Mouse (Mus musculus) embryo, embryonic 11 days (tissue): Measurements from ENCODE around the gene Acadm.

Experiments
- DNase-seq: peaks from one replicate; pipeline ENCODE4 v3.0.0-alpha.2; 2015

Acadm gene

DNA sequence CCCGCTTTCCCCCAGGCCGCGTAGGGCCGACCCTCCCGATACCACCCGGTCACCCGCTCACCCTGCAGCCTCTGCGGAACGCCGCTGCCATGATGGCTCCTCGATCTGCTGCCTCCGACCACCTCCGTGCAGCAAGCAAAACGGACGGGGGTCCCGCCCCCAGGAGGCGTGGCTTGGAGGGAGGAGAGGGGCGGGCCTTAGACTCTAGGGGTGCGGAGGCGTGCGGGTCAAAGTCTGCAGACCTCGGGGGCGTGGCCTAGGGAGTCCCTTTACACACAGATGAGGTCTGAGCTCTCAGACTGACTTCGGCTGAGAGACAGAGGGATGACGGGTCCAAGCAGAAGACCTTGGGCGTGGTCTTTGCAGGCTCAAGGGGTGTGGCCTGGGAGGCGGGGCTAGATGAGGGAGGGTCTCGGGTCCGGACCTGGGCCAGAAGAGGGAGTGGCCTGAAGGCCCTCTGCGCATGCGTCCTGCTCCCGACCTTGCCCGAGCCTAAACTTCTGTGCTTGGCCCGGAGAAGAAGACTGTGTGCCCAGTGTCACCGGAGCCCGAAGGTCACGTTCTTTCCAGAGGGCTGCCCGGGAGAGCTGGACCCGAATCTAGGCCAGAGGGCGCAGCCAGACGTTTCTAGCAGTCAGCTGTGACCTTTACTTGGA, at the start of gene Acadm:
Gene Acadm (minus strand): TSS at position 298 of the 656 bp plus-strand sequence.
- DNase-seq: peak; percentile 100

DNA sequence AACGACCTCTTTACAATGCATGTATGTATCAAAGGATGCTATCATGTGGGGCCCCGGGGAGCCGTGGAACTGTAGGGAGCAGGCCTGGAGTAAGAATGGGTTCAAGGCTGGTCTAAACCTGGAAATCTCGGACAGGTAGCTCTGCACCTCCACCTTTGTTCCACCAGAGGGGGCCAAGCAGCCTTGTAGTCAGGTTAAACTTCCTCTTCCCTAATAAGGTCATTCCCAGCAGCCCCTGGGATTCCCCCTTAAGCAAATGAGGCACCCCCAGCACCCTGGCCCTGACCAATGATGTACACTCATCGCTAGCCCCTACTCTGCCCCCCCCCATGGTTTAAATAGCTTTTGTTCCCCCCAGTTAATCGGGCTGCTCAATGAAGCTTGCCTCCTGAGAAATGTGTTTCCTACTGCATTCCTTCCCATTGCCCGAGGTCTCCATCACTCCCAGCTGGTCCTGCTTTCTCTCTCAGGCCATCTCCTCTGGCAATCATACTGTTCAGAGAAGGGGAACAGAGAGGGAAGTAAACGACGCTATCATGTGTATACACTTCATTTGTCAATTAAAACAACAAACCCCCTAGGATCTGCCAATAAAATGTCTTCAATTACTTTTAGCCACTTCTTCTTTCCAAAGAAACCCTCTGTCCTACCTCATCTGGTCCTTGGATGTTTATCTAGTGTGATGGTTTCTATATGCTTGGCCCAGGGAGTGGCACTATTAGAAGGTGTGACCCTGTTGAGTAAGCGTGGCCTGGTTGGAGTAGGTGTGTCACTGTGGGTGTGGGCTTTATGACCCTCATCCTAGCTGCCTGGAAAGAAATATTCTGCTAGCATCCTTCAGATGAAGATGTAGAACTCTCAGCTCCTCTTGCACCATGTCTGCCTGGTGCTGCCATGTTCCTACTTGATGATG, 40.3 kb upstream of the Acadm start:
- peak; percentile 65 for DNase-seq

DNA sequence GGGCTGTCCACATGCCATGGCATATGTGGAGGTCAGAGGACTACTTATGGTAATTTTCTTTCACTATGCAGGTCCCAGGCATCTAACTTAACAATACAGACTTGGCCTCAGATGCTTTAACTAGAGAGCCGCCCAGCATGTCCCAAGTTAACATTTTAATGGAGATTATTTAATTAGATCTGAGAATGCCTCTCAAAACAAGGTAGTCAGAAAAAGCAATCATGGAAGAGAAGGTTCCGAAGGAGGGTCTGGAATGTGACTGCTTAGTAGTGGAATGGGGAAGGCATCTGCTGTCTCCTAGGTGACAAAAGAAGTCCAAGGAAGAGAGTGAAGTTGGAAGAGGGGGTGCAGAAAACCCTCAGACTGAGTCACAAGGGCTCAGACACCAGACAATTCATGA, 36.2 kb upstream of the Acadm start:
- DNase-seq: no peak

DNA sequence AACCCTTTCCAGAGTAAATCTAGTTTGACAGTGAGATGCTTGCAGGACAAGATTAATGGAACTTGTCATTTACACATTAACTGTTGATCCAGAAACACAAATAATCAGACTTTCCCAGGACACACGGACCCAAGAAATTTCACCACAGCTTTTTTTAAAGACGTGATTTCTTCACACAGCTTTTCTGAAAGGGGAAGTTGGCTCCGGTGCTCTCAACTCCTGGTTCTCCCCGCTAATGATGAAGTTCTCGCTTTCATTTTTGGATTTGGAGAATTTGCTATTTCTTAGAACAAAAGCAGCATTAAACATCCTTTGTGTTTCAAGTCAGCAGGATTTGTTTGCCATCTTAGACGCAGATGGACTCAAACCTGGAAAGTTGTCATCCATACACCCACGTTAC, 31.4 kb upstream of the Acadm start:
- no peak for DNase-seq

DNA sequence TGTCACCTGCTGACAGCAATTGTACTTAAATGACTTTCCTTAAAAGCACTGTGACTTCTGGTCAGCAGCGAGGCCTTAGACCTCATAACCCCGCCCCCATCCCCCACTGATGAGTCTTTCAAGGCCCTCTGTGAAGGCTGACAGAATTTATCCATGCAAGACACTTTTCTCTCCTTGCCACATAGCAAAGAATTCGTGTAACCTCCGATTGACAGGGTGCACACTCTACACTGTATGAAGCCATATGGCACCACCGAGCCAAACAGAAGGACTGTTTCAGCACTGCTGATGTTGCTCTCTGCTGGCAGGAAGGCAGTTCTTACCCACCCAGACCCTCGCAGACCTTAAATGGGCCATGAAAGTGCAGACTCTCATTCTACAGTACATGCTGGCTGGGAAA, 30.6 kb upstream of the Acadm start:
- peak; percentile 55 for DNase-seq

DNA sequence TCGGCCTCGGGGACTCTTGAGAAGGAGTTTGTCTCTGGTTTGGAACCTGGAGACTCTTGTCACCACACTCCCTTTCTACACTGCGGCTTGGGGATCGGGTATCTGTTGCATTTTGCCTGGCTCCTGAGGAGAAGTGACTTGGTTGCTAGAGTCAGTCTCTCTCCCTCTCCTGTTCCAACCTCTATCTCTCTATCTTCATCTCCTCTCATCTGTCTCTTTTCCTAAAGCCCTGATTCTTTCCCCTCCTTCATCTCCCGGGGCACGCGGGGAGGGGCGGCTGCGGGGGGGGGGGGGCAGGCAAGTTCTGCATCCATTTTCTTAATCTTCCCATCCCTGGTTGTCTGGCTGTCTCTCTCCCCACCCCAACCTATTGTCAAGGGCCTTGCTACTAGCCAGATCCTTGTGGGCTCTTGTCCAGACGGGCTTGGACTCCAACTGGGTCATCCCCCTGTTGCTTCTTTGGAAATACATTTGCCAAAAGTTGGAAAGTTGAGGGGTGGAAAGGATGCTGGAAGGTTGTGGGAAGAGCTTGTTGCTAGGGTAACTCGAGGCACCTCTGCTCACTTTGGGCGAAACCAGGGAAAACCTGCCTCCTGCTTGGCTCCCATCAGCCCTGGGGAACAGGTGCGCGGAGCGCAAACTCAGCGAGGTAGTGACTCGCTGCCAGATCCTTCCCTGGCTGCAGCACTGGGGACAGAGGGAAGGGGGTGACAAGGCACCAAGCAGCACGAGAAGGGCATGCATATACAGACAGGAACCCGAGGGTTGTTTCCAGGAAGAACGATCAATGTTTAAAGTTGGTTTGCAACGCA, 29.7 kb upstream of the Acadm start:
- no peak for DNase-seq

DNA sequence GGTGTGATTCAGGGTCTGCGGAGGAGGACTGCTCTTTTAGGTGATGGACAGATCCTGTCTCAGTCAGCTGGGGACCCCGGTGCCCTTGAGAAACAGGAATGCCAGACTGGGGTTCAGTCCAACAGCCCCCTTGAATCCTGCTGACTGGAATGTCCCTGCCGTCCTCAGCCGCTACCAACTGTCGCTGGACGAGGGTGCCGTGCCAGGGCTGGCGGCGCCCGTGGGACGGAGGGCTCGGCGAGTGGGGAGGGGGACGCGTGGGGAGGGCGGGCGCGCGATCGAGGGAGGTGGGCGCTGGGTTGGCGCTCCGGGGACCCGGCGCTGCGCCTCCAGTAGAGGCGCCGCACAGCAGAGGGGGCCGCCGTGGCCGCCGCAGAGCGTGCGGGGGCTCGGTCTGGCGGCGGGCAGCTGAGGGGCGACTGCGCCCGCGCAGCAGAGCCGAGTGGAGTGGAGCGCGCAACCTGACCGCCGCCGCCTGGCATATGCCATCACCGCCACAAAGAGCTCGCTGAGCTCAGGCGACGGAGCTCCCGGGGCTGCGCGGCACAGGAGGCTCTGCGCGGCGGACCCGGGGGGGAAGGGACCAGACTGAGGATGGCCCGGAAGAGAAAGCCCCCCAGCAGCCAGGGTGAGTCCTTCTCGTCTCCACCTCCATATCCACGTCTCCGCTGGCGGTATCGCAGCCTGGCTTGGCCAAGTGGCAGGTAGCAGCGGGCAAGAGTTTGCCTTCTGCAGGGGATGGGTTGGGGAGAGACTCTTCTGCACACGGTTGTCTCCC, 28.9 kb upstream of the Acadm start, which contains the start of gene Slc44a5:
Gene Slc44a5 (plus strand): TSS at position 266 of the 778 bp plus-strand sequence.
- peak; percentile 67 for DNase-seq

DNA sequence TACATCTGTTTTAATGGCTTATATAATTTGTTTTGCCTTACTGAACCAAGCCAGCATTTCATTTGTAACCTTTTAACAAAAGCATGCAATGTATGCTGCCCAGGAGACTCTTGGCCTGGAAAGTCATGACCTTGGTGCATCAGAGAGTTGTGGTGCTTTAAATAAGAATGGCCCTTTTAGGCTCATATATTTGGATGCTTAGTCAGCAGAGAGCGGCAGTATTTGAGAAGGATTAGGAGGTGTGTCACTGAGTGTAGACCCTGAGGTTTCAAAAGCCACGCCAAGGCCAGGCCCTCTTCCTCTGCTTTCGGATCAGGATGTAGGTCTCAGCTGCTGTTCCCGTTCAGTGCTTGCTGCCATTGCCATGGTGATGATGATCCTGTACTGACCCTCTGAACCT, 25.0 kb upstream of the Acadm start:
- no peak for DNase-seq

DNA sequence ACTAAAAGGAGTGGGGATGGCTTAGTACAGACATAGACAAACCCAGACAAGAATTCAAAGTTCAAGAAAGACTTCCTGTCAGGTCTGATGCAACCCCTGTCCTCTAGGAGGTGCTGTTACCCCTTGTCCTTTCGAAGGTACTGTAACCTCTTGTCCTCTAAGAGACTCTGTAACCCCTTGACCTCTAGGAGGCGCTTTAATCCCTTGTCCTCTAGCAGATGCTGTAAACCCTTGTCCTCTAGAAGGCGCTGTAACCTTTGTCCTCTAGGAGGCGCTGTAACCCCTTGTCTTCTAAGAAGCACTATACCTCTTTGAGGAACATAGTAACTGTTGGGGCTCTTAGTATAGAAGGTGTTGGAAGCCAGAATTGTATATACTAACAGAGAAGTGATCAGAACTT, 24.1 kb upstream of the Acadm start:
- peak; percentile 76 for DNase-seq

DNA sequence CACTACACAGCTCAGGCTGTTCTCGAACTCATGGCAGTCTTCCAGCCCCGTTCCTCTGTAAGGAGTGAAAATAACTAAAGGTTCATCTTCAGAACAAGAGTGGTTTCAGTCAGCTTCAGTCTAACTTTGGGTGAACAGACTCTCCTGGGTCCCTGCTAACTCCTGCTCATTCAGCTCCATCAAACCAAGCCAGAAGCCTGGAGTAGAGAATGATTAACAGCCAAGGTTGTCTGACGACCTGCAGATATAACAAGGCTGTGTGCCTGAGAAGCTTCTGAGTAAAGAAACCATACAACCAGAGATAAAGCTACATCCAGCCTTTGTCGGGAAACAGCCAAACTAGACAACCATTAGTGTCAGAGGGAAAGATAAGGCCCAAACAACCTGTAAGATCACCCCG, 23.0 kb upstream of the Acadm start:
- no peak for DNase-seq

DNA sequence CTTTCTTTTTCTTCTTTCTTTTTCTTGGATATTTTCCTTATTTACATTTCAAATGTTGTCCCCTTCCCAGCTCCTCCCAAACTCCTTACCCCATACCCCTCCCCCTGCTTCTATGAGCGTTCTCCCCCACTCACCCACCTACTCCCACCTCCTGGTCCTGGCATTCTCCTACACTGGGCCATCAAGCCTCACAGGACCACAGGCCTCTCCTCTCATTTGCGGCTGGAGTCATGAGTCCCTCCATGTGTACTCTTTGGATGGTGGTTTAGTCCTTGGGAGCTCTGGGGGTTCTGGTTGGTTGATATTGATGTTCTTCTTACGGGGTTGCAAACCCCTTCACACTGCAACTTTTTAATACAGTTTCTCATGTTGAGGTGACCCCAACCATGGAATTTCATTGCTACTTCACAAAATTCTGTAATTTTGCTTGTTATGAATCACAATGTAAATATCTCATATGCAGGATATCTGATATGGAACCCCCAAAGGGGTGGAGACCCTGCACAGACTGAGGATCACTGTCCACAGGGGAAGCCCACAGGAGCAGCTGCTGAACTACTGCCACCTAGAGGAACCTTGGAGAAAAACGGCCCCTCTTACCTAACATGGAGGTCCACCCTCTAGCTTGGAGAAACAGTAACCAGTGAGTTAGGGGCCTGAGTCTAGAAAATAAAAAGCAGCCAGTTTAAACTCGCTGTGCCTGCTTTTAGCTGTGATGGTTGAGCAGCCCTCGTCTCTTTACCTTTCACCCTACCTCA, 17.4 kb upstream of the Acadm start:
- peak; percentile 65 for DNase-seq

DNA sequence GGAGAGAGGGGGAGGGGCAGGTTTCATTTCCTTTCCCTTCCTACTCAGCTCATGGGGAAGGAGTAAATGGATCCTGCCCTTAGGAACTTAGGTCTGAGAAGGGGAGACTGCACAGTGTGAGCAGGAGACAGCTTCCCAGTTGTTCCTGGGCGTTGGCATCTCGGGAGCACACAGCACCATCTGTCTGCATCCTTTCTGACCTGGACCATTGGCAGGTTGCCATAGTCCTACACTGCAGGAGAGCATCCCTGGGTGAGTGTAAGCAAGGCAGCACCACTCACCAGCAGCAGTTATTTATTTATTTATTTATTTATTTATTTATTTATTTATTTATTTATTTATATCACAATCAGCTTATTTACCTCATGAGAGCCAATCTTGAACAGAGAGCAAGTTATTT, 16.5 kb upstream of the Acadm start:
- DNase-seq: no peak

DNA sequence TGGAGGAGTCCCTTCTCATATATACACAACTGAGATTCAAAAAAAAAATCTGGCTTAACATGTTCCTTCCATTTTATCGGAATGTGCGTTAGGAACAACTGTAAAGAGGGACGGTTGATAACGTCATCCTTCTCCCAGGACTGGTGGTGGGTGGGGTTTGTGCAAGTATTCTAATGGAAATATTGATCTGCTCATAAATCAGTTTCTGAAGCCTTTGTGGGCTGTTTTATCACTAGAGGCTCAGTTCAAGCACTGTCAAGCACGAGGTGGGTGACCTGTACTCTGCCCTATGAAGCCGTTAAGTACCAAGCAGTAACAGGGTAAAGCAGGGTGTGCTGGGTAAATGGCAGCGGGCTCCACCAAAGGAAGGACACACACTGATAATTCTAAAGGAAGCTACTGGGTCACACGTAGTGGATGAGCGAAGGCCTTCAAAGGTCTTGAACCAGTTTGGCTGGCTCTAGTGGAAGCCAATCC, 15.3 kb upstream of the Acadm start:
- DNase-seq: peak; percentile 11

DNA sequence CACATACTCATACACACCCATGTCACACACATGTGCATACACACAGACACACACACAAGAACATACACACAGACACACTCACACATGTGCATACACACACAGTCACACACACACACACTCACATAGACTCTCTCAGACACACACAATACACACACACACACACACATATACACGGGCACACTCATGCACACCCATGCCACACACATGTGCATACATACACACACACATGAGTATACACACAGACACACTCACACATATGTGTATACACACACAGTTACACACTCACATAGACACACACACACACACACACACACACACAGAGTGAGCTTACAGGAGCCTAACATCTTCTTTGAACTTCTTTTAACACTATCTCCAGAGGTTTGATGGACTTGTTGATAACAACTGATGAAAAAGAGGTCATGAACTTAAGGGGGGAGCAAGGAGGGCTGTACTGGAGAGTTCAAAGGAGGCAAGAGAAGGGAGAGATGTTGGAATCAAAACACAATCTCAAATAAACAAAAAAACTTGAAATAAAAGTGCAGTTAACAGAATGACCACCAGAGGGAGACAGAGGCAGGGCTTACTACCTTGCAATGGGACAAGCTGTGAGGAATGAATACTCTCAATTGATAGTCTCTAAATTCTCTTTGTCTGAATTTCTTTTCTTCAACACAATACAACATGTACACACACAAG, 14.8 kb upstream of the Acadm start:
- DNase-seq: peak; percentile 66

DNA sequence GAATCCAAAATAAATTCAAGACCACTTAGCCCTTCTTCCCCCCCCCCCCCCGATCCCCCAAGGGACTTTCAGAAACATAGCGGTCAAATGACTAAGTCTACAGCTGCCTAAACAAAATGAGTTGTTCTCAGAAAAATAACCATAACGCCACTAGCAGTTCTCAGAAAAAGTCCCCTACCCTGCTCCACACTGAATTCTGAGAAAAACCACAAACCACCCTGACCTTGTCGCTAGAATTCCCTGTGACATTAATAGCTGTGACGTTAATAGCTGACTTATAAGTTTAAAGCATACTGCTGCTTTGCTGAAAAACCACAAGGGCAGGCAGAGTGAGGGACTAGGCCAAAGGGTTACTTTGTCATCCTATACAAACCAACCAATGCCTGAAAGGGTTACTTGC, 13.5 kb upstream of the Acadm start:
- no peak for DNase-seq

DNA sequence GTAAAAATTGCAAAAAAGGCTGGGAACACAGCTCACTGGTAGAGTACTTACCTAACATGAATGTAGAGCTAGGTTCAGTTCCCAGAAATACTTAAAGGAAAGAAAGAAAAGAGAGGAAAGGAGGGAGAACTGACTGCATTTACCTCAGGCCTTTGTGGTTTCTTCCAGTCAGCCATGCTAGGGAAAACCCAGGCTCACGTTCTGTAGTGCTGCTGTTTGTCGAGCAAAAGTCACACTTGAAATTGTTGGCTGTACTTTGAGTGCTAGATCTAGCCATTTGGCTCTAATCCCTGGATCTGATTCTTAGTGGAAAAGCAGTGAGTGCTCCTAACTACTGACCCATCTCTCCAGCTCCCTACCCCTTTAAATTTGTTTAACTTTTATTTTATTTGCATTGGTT, 3.7 kb upstream of the Acadm start:
- no peak for DNase-seq

DNA sequence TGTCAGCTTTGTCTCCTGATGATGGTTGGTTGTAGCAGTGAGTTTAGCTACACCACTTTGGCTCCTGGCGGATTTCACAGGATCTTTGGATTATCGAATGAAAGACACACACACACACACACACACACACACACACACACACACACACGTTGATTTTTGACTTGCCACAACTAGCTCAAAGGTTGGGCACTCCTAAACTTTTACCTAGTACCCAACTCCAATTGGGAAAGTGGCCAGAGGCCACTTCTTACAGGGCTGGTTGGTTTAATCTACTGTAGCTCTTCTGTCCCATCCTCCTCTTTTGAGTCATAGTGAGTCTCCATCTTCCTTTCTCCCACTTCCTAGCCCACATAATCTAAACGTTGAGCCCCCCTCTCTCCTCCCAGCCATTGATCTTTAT, 2.8 kb upstream of the Acadm start:
- no peak for DNase-seq

DNA sequence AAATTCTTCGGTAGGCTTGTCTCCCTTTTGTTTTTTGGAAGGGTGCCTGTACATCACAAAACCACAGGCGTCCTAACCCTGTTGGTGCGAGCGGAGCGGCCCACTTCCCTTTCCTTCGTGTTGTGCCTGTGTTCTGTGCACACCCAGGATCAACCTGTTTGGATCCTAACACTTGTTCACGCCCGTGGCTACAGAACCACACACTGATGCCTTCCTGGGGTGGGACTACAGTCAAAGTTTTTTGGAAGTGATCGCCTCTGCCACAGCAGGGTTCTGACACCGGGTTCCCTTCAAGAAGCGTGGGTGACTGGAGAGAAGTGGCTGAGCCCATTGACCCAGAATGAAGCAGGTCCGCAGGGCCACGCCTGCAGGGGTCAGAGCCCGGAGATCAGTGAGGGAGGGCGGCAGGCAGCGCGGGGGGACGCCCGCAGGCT, 514 bp downstream of the Acadm start:
- DNase-seq: no peak

DNA sequence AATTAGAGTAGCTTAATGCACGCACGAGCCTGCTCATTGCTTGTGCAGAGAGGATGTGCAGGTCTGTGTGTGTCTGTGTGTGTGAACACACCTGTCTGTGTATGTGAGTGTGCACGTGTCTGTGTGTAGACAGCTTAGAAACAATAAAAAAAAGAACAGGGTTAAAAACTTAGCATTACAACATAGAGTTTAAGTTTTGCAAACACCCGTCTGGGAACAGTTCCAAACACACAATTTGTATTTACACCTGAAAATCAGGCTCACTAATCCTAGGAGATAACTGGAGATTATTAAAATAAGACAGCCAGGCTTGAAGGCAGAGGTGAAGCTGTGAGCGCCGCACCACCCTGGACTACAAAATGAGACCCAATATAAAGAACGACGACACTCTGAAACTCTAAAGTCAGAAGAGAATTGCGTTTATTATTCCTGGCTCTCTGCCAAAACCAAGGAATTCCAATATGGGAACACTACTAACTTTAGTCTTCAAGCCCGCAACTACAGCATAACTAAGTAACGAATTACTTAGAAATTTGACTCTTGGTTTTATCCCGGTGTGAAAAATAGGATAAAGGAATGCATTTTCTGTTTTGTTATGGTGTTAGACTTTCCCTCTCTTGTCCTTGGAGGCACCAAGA, 1.3 kb downstream of the Acadm start:
- DNase-seq: peak; percentile 58

DNA sequence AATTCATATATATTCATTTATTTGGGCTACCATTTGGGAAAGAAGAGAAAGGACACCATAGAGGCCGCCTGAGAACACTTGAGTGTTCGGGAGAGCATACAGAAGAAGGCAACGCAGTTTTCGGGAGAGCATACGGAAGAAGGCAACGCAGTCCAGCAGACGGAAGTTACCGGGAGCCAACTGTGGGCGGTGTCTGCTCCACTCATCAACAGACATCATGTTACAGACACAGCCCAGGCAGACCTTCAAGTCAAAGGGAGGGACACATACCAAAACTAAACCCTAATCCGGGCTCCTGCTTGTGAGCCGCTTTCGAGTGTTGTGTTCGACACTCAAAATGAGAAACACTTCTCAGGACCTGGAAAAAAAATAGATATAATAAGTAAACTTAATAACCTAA, 2.8 kb downstream of the Acadm start:
- no peak for DNase-seq
